Mouse (Mus musculus) limb, embryonic 12.5 days (tissue): ENCODE results near the gene Apoe. TPM values are rescaled to one million over a fixed set of nuclear protein-coding genes. Genes with fewer than 3 reads are reported as not detected.

Experiments used
- ATAC-seq: fragments of 200-750 bp; cut with Nextera tagmentation; 2 replicates; pipeline ENCODE4 v1.8.0; 2017; ENCODE audit warnings: low read depth, moderate TSS enrichment; ENCODE audit not compliant: insufficient number of reproducible peaks, insufficient read depth, low FRiP score, low TSS enrichment
- H3K27ac ChIP-seq: fragments of 300-500 bp; sonication (generic); 2 replicates; pipeline ENCODE4 v1.5.1; 2016; ENCODE audit warnings: mild to moderate bottlenecking, moderate library complexity
- H3K27me3 ChIP-seq: fragments of 300-500 bp; sonication (generic); 2 replicates; pipeline ENCODE4 v1.6.1; 2016; ENCODE audit warnings: mild to moderate bottlenecking, moderate library complexity
- H3K36me3 ChIP-seq: fragments of 300-500 bp; sonication (generic); 2 replicates; pipeline ENCODE4 v1.6.1; 2016; ENCODE audit warnings: mild to moderate bottlenecking, moderate library complexity
- H3K4me1 ChIP-seq: fragments of 300-500 bp; sonication (generic); replicated peaks from 2 replicates; pipeline ENCODE4 v1.6.1; 2016
- H3K4me2 ChIP-seq: fragments of 300-500 bp; sonication (generic); 2 replicates; pipeline ENCODE4 v1.6.1; 2016; ENCODE audit warnings: mild to moderate bottlenecking, moderate library complexity
- H3K4me3 ChIP-seq: fragments of 300-500 bp; sonication (generic); replicated peaks from 2 replicates; pipeline ENCODE4 v1.5.1; 2016; ENCODE audit warnings: mild to moderate bottlenecking
- H3K9ac ChIP-seq: fragments of 300-500 bp; sonication (generic); replicated peaks from 2 replicates; pipeline ENCODE4 v1.6.1; 2016; ENCODE audit warnings: mild to moderate bottlenecking, moderate library complexity
- H3K9me3 ChIP-seq: fragments of 300-500 bp; sonication (generic); 2 replicates; pipeline ENCODE4 v1.6.1; 2016; ENCODE audit warnings: mild to moderate bottlenecking, moderate library complexity
- WGBS: fragments of 180-500 bp; shearing (Covaris S2); methylation state at CpG from one replicate; pipeline ENCODE4 v1.1.7; 2016; 5-methylcytosine and 5-hydroxymethylcytosine counted together
- polyA plus RNA-seq: library from polyadenylated mRNA; unstranded; fragments of >200 nt; fragmentation: Nextera tagmentation; extraction: Ambion mirVana; gene quantifications from 2 replicates; pipeline ENCODE4 v1.2.1, GENCODE M21; 2016

Apoe gene
- polyA plus RNA-seq, 1 experiment from 2014 or later = 114 TPM

DNA sequence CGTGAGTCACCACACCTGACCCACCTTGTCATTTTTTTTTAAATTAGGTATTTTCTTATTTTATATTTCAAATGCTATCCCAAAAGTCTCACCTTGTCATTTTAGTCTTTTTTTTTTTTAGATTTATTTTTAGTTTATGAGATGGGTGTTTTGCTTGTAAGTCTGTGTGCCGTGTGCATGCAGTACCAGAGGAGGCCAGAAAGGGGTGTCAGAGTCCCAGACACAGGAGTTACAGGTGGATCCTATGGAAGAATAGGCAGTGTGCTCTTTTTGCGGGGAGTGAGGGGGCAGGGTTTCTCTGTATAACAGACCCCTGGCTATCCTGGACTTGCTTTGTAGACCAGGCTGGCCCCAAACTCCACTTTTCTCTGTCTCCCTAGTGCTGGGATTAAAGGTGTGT lies 39.8 kb upstream of the Apoe start:
- H3K4me1 ChIP-seq = peaks cover 6% of the 10 kb centered on the region; the same call in 1 of the 2 replicates
- peaks cover 78% of the 10 kb centered on the region for H3K36me3 ChIP-seq
- H3K9ac ChIP-seq = no peak overlapping the region
- H3K4me2 ChIP-seq = no peak overlapping the region
- H3K4me3 ChIP-seq = no peak overlapping the region
- H3K27ac ChIP-seq = no peak overlapping the region; the same call in 1 of the 2 replicates
- H3K9me3 ChIP-seq = no peaks in the 10 kb centered on the region
- WGBS = 87% methylated on average over 3 of the region's 3 CpGs
- ATAC-seq = no peak
- no peaks in the 10 kb centered on the region for H3K27me3 ChIP-seq

DNA sequence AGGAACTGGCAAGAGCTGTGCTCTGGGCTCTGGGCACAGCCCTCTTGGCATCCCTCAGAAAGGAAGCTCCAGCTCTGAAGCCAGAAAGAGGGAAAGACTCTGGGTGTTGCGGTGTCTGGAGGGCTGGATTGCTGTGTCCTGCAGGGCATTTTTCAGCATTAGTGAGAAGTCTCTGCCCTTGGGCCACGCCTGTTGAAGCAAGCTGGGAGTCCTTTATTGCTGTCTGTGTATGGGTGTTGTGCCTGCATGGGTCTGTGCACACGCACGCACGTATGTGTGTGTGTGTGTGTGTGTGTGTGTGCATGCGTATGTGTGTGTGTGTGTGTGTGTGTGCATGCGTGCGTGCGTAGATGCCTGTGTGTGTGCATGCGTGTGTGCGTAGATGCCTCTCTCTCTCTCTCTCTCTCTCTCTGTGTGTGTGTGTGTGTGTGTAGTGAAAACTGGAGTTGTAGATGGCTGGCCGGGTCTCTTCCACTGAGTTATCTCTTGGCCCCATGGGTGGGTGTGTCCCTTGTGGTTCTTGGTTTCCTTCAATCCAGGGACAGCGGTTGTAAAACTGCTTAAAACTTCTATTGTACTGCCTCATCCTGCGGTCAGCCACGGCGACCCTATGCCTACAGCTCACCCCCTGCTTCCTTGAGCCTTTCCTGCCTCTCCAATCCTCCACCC lies 37.5 kb upstream of the Apoe start:
- H3K27ac ChIP-seq = no peak overlapping the region
- no peak overlapping the region for H3K9ac ChIP-seq
- no peak overlapping the region for H3K4me3 ChIP-seq
- H3K9me3 ChIP-seq = no peaks in the 10 kb centered on the region
- ATAC-seq = no peak
- whole genome bisulfite sequencing = 92% methylated on average over 16 of the region's 16 CpGs
- H3K36me3 ChIP-seq = peaks cover 83% of the 10 kb centered on the region
- peaks cover 2% of the 10 kb centered on the region; the same call in 1 of the 2 replicates for H3K4me1 ChIP-seq
- H3K4me2 ChIP-seq = no peak overlapping the region
- H3K27me3 ChIP-seq = no peaks in the 10 kb centered on the region

- no peaks in the 10 kb centered on the region for H3K4me1 ChIP-seq
- peaks cover 90% of the 10 kb centered on the region for H3K36me3 ChIP-seq
- no peak overlapping the region for H3K4me2 ChIP-seq
- no peak for ATAC-seq
- no peak overlapping the region for H3K9ac ChIP-seq
- no peaks in the 10 kb centered on the region for H3K9me3 ChIP-seq
- no peak overlapping the region for H3K4me3 ChIP-seq
- WGBS = 85% methylated on average over 10 of the region's 10 CpGs
- H3K27ac ChIP-seq = no peak overlapping the region
- H3K27me3 ChIP-seq = no peaks in the 10 kb centered on the region
Measured at GRCm38 (mm10) chr7:19734178-19734666, 35.2 kb upstream of the Apoe start.

GRCm38 (mm10) chr7:19726541-19726940 lies 27.6 kb upstream of the Apoe start:
- Histone ChIP-seq H3K9ac (no peak overlapping the region), H3K4me3 (no peak overlapping the region), H3K27ac (no peak overlapping the region), H3K9me3 (peaks cover under 1% of the 10 kb centered on the region), H3K36me3 (peaks cover 93% of the 10 kb centered on the region), H3K27me3 (no peaks in the 10 kb centered on the region), H3K4me2 (no peak overlapping the region), H3K4me1 (no peaks in the 10 kb centered on the region)
- 95% methylated on average over 4 of the region's 4 CpGs for WGBS
- no peak for ATAC-seq

DNA sequence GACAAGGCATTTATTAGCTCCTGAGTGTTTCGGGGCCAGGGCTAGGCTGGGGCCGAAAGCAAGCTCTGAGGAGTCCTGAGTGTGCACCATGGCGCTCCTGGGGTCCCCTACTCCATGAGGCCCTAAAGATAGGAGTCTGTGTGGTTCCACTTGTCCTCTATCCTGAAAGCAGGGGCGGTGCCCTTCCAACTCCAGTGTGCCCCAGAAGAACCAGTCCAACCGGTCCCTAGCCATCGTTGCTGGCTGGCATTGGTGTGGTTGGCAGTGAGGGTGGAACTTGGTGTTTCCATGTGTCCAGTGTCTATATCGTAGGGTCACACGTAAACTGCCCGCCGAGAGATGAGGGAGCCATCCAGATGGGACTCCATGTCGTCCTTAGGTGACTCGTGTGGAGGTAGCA lies 25.2 kb upstream of the Apoe start:
- Histone ChIP-seq H3K4me2 (no peak overlapping the region), H3K9me3 (peaks cover 13% of the 10 kb centered on the region), H3K27ac (no peak overlapping the region), H3K36me3 (peaks cover 93% of the 10 kb centered on the region), H3K9ac (no peak overlapping the region), H3K4me1 (no peaks in the 10 kb centered on the region), H3K4me3 (no peak overlapping the region), H3K27me3 (no peaks in the 10 kb centered on the region)
- 93% methylated on average over 12 of the region's 12 CpGs for WGBS
- ATAC-seq = no peak

DNA sequence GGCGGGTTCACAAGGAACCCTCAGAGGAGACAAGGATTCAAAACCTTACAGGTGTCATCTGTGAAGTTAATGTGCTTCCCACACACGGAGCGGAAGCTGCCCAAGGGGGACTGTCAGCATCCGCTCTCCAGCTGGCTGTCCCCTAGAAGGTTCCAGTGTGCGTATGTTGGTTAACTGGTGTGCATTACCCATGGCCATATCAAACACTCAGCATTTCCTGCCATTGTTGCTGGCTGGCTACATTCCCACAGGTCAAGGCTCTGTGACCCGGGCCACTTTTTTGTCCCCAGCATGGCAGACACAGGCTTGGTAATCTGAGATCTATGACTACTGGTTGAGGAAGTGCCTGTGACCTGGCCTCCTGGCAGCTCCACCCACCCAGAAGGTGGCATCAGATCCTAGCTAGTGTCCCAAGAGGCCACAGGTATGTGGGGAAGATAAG lies 23.8 kb upstream of the Apoe start:
- no peaks in the 10 kb centered on the region for H3K4me1 ChIP-seq
- ATAC-seq = no peak
- H3K27me3 ChIP-seq = no peaks in the 10 kb centered on the region
- WGBS = 90% methylated on average over 6 of the region's 6 CpGs
- no peak overlapping the region for H3K4me2 ChIP-seq
- H3K9me3 ChIP-seq = peaks cover 13% of the 10 kb centered on the region
- H3K27ac ChIP-seq = no peak overlapping the region
- H3K4me3 ChIP-seq = no peak overlapping the region
- H3K36me3 ChIP-seq = peaks cover 91% of the 10 kb centered on the region
- H3K9ac ChIP-seq = no peak overlapping the region

DNA sequence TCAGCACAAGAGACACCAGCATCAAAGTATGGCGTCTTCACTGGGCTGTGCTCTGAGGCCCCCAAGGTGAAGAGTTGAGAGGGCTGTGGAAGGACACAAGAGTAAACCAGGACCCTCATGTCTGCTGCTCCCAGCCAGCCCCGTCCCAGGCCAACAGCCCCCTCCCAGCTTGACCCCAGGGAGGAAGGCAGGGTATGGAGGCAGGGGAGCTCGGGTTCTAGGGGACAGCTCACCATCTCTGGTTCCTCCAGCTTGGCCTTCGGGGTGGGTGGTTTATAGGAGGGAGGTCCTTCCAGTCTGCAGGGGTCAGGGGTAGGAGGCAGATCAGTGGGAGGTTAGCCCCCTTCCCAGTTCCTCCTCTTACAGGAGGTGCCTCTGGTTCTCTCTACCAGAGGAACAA lies 20.2 kb upstream of the Apoe start:
- no peak overlapping the region for H3K4me3 ChIP-seq
- 89% methylated on average over 4 of the region's 4 CpGs for WGBS
- H3K4me1 ChIP-seq = peaks cover 6% of the 10 kb centered on the region
- no peak overlapping the region for H3K4me2 ChIP-seq
- peaks cover 13% of the 10 kb centered on the region for H3K9me3 ChIP-seq
- H3K27me3 ChIP-seq = no peaks in the 10 kb centered on the region
- peaks cover 63% of the 10 kb centered on the region for H3K36me3 ChIP-seq
- H3K9ac ChIP-seq = no peak overlapping the region
- H3K27ac ChIP-seq = no peak overlapping the region
- no peak for ATAC-seq

- no peak for ATAC-seq
- 89% methylated on average over 5 of the region's 5 CpGs for WGBS
- H3K4me1 ChIP-seq = peaks cover 14% of the 10 kb centered on the region
- no peak overlapping the region for H3K27ac ChIP-seq
- H3K4me2 ChIP-seq = no peak overlapping the region
- no peaks in the 10 kb centered on the region for H3K27me3 ChIP-seq
- H3K36me3 ChIP-seq = peaks cover 62% of the 10 kb centered on the region
- peaks cover 13% of the 10 kb centered on the region for H3K9me3 ChIP-seq
- H3K9ac ChIP-seq = no peak overlapping the region
- no peak overlapping the region for H3K4me3 ChIP-seq
Measured at GRCm38 (mm10) chr7:19718297-19718952, 19.4 kb upstream of the Apoe start.

DNA sequence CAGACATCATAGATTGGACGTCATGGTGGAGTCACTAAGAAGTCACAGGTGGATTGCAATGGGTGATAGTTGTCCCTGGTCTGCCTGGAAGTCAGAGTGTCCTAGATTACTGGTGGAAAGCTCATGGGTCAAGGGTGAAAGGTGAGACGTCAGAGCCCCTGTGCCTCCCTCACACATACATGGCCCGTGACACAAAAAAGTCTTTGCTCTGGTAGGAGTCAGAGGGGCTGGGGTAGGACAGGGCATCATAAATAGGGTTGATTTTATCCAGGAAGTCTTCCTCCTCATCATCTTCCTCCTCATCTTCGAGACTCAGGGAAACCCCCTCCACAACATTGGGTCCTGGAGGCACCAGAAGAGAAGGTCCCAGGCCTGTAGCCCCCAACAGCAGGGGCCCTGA lies 18.4 kb upstream of the Apoe start:
- peaks cover 15% of the 10 kb centered on the region for H3K4me1 ChIP-seq
- H3K36me3 ChIP-seq = peaks cover 63% of the 10 kb centered on the region
- H3K4me3 ChIP-seq = no peak overlapping the region
- H3K4me2 ChIP-seq = no peak overlapping the region
- no peaks in the 10 kb centered on the region for H3K27me3 ChIP-seq
- no peak for ATAC-seq
- no peak overlapping the region for H3K27ac ChIP-seq
- peaks cover 13% of the 10 kb centered on the region for H3K9me3 ChIP-seq
- 91% methylated on average over 4 of the region's 4 CpGs for WGBS
- no peak overlapping the region for H3K9ac ChIP-seq

DNA sequence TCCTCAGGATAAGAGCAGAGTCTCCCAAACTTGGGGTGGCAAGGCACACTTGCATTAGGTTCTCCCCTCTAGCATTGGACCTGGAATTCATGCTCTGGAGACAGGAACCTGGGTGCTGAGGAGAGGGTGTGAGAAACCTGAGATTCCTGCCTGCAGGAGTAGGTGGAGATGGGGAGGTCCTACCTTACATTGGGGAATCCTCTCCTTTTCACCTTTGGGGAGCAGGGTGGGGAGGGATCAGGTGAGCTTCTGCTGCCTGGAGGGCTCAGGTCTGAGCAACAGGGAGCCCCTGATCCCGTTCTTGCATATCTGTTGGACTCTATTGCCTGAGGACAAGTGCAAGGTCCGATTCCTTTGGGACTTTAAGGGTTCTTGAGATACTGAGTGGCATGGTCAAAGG lies 17.8 kb upstream of the Apoe start:
- Histone ChIP-seq H3K4me1 (peaks cover 15% of the 10 kb centered on the region), H3K9ac (no peak overlapping the region), H3K9me3 (peaks cover 13% of the 10 kb centered on the region), H3K4me3 (no peak overlapping the region), H3K4me2 (peak overlapping the region; percentile 62), H3K27ac (peak overlapping the region; percentile 77; the same call in 1 of the 2 replicates), H3K36me3 (peaks cover 68% of the 10 kb centered on the region), H3K27me3 (no peaks in the 10 kb centered on the region)
- no peak for ATAC-seq
- WGBS = 62% methylated on average over 2 of the region's 2 CpGs

DNA sequence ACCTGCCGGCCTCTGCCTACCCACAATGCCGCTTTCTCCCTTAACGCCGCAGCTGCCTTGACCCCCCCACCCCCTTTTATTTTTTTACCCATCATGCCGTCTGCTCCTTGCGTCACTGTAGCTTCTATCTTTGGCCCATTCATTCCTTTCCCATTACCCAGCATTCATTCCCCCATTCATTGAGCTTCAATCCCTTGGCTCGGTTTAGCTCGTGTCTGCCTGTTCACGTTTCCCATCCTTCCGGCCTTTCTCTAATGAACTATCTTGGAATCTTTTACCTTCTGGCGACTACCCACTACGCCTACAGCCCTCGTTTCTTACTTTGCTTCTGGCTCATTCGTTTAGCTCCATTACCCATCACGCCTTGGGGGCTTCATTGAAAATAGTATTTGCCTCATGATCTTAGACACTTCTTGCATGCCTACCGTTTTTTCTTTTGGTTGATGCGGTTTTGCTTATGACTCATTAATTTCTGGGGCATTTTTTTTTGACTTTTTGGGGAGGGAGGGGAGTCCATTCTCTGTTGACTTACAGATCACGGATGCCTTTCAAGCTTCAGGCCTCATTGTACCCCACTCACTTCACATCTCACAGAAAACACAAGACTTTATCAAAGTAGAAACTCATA lies 17.2 kb upstream of the Apoe start:
- Histone ChIP-seq H3K27ac (peak overlapping the region; percentile 77), H3K27me3 (no peaks in the 10 kb centered on the region), H3K4me2 (peak overlapping the region; percentile 62), H3K36me3 (peaks cover 69% of the 10 kb centered on the region), H3K9me3 (peaks cover 8% of the 10 kb centered on the region), H3K9ac (peak overlapping the region; percentile 24), H3K4me1 (peaks cover 15% of the 10 kb centered on the region), H3K4me3 (peak overlapping the region; percentile 100)
- ATAC-seq = no peak
- 6% methylated on average over 18 of the region's 18 CpGs for WGBS
